Mouse (Mus musculus): Measurements from ENCODE around the gene Hist2h2bb.

Hist2h2bb gene

GRCm38 (mm10) chr3:96302076-96302475 lies 32.5 kb downstream of the Hist2h2bb start:
- no peak for DNase-seq

- no peak for DNase-seq
These were observed 37.0 kb downstream of the Hist2h2bb start for GRCm38 (mm10) chr3:96306506-96306905.

GRCm38 (mm10) chr3:96309441-96309840 lies 39.9 kb downstream of the Hist2h2bb start:
- DNase-seq: no peak

GRCm38 (mm10) chr3:96312341-96313098 lies 43.0 kb downstream of the Hist2h2bb start:
- peak; percentile 30 to 49 for DNase-seq

Data from kidney, postnatal 4 days (tissue).